Mouse (Mus musculus) myocyte (in vitro differentiated cells): Measurements from ENCODE around the gene C1qb. TPM values are rescaled to one million over a fixed set of nuclear protein-coding genes. Genes with fewer than 3 reads are reported as not detected.

Experiments used
- H3K27me3 ChIP-seq: one replicate; pipeline ENCODE4 v1.6.1; 2011; ENCODE audit not compliant: control insufficient read depth, insufficient read depth, insufficient read length
- H3K36me3 ChIP-seq: one replicate; pipeline ENCODE4 v1.6.1; 2011; ENCODE audit not compliant: control insufficient read depth, insufficient read depth
- H3K4me2 ChIP-seq: one replicate; pipeline ENCODE4 v1.6.1; 2011; ENCODE audit warnings: low read depth, control low read depth
- H3K4me3 ChIP-seq: one replicate; pipeline ENCODE4 v1.5.1; 2011; ENCODE audit warnings: mild to moderate bottlenecking, control low read depth, moderate library complexity
- H3K79me2 ChIP-seq: one replicate; pipeline ENCODE4 v1.6.1; 2011; ENCODE audit not compliant: control insufficient read depth, insufficient read depth
- H3ac ChIP-seq: one replicate; pipeline ENCODE4 v1.6.1; 2011; ENCODE audit not compliant: control insufficient read depth, insufficient read length
- CEBPB ChIP-seq: IDR thresholded peaks from 2 replicates; pipeline ENCODE4 v1.6.1; 2011; ENCODE audit warnings: mild to moderate bottlenecking, moderate library complexity; ENCODE audit not compliant: poor library complexity, insufficient read depth, severe bottlenecking
- E2F4 ChIP-seq: IDR thresholded peaks from one replicate; pipeline ENCODE4 v1.6.1; 2011; ENCODE audit warnings: mild to moderate bottlenecking, control low read depth, moderate library complexity; ENCODE audit not compliant: insufficient read depth
- MAX ChIP-seq: IDR thresholded peaks from one replicate; pipeline ENCODE4 v1.6.1; 2011; ENCODE audit warnings: low read depth, mild to moderate bottlenecking, control low read depth
- MYOD1 ChIP-seq, 3 experiments: IDR thresholded peaks; one replicate each; pipeline ENCODE4 v1.6.1; 2011; ENCODE audit warnings: control low read depth in 2 of 3, low read depth in 2 of 3, mild to moderate bottlenecking in 2 of 3, moderate library complexity in 1 of 3; ENCODE audit not compliant: insufficient read length in 2 of 3, control insufficient read depth in 1 of 3
- MYOG ChIP-seq, 3 experiments: IDR thresholded peaks; one replicate each; pipeline ENCODE4 v1.6.1; 2011; ENCODE audit warnings: control low read depth in 2 of 3, low read depth in 2 of 3, mild to moderate bottlenecking in 2 of 3; ENCODE audit not compliant: insufficient read length in 2 of 3, control insufficient read depth in 1 of 3, insufficient read depth in 1 of 3
- POLR2A ChIP-seq: IDR thresholded peaks from one replicate; pipeline ENCODE4 v1.6.1; 2011; ENCODE audit warnings: low read depth, mild to moderate bottlenecking, control low read depth, moderate library complexity; ENCODE audit not compliant: insufficient read length
- POLR2AphosphoS2 ChIP-seq: IDR thresholded peaks from one replicate; pipeline ENCODE4 v1.6.1; 2011; ENCODE audit warnings: low read depth, control low read depth; ENCODE audit not compliant: insufficient read length
- REST ChIP-seq: IDR thresholded peaks from one replicate; pipeline ENCODE4 v1.6.1; 2011; ENCODE audit warnings: mild to moderate bottlenecking, control low read depth, moderate library complexity; ENCODE audit not compliant: insufficient read depth, insufficient read length
- SRF ChIP-seq: IDR thresholded peaks from one replicate; pipeline ENCODE4 v1.6.1; 2011; ENCODE audit warnings: low read depth; ENCODE audit not compliant: control insufficient read depth, insufficient read length
- TCF12 ChIP-seq: IDR thresholded peaks from one replicate; pipeline ENCODE4 v1.6.1; 2011; ENCODE audit warnings: mild to moderate bottlenecking, control low read depth; ENCODE audit not compliant: poor library complexity, insufficient read depth, severe bottlenecking
- TCF3 ChIP-seq: IDR thresholded peaks from one replicate; pipeline ENCODE4 v1.6.1; 2011; ENCODE audit warnings: low read depth, control low read depth; ENCODE audit not compliant: insufficient read length
- USF1 ChIP-seq: IDR thresholded peaks from one replicate; pipeline ENCODE4 v1.6.1; 2011; ENCODE audit warnings: low read depth, mild to moderate bottlenecking, control low read depth, moderate library complexity
- polyA plus RNA-seq: library from polyadenylated mRNA; unstranded; fragments of >200 nt; fragmentation: generic; extraction: Trizol; gene quantifications from one replicate; pipeline ENCODE4 v1.2.1, GENCODE M21; 2012; ENCODE audit warnings: missing spikeins

Gene C1qb
- polyA plus RNA-seq, 1 experiment: not detected

- no peaks in the 10 kb centered on the region for H3K36me3 ChIP-seq
- peaks cover 61% of the 10 kb centered on the region for H3K27me3 ChIP-seq
- H3K4me3 ChIP-seq: no peak overlapping the region
- H3K4me2 ChIP-seq: no peak overlapping the region
- no peaks in the 10 kb centered on the region for H3K79me2 ChIP-seq
- TF ChIP-seq E2F4 (no peak), REST (no peak), POLR2A (no peak), MYOD1 (IDR thresholded peaks at IDR 0.05; ENCODE audit: control insufficient read depth in 1 of 3, insufficient read length in 2 of 3, low read depth in 2 of 3) (no peak), MAX (no peak)
- no peak overlapping the region for H3ac ChIP-seq
These were observed 9.9 kb upstream of the C1qb start for GRCm38 (mm10) chr4:136895861-136896260.

- Histone ChIP-seq H3K4me3 (no peak overlapping the region), H3K4me2 (no peak overlapping the region), H3K27me3 (peaks cover 67% of the 10 kb centered on the region), H3K36me3 (no peaks in the 10 kb centered on the region), H3ac (no peak overlapping the region), H3K79me2 (no peaks in the 10 kb centered on the region)
- TF ChIP-seq TCF12 (no peak), TCF3 (no peak), USF1 (no peak), MYOG (IDR thresholded peaks at IDR 0.05; ENCODE audit: control insufficient read depth in 1 of 3, insufficient read depth in 1 of 3, insufficient read length in 2 of 3, low read depth in 2 of 3) (no peak), POLR2AphosphoS2 (no peak), CEBPB (no peak), MAX (no peak), SRF (no peak), REST (no peak), POLR2A (no peak), E2F4 (no peak), MYOD1 (IDR thresholded peaks at IDR 0.05; ENCODE audit: control insufficient read depth in 1 of 3, insufficient read length in 2 of 3, low read depth in 2 of 3) (no peak)
These were observed 8.8 kb upstream of the C1qb start for GRCm38 (mm10) chr4:136894821-136895220.

GRCm38 (mm10) chr4:136893691-136894543, 7.9 kb upstream of the C1qb start:
- H3K36me3 ChIP-seq: no peaks in the 10 kb centered on the region
- H3K4me2 ChIP-seq: no peak overlapping the region
- no peaks in the 10 kb centered on the region for H3K79me2 ChIP-seq
- H3ac ChIP-seq: no peak overlapping the region
- H3K4me3 ChIP-seq: no peak overlapping the region
- peaks cover 76% of the 10 kb centered on the region for H3K27me3 ChIP-seq
- no peak for TF ChIP-seq REST
- no peak for TF ChIP-seq TCF3
- TF ChIP-seq MYOD1 (IDR thresholded peaks at IDR 0.05; ENCODE audit: control insufficient read depth in 1 of 3, insufficient read length in 2 of 3, low read depth in 2 of 3): no peak
- TF ChIP-seq TCF12: no peak
- TF ChIP-seq MYOG (IDR thresholded peaks at IDR 0.05; ENCODE audit: control insufficient read depth in 1 of 3, insufficient read depth in 1 of 3, insufficient read length in 2 of 3, low read depth in 2 of 3): no peak
- TF ChIP-seq MAX: no peak
- TF ChIP-seq E2F4: no peak
- TF ChIP-seq POLR2AphosphoS2: no peak
- TF ChIP-seq SRF: no peak

- no peaks in the 10 kb centered on the region for H3K79me2 ChIP-seq
- H3K36me3 ChIP-seq: no peaks in the 10 kb centered on the region
- TF ChIP-seq USF1 (no peak), SRF (no peak), TCF3 (no peak), TCF12 (no peak), REST (no peak), MAX (no peak), MYOG (IDR thresholded peaks at IDR 0.05; ENCODE audit: control insufficient read depth in 1 of 3, insufficient read depth in 1 of 3, insufficient read length in 2 of 3, low read depth in 2 of 3) (no peak)
- H3K4me3 ChIP-seq: no peak within 1 kb of the TSS
- H3K4me2 ChIP-seq: no peak within 1 kb of the TSS
- H3K27me3 ChIP-seq: peaks cover 76% of the 10 kb centered on the region
- H3ac ChIP-seq: no peak within 1 kb of the TSS
These were observed 6.8 kb upstream of the C1qb start, which contains the start of gene C1qc for GRCm38 (mm10) chr4:136892811-136893210. Gene C1qc (minus strand): TSS chr4:136893065.

- no peak for TF ChIP-seq USF1
- no peak for TF ChIP-seq REST
- TF ChIP-seq CEBPB: no peak
- TF ChIP-seq SRF: no peak
- TF ChIP-seq POLR2AphosphoS2: no peak
- TF ChIP-seq E2F4: no peak
- no peak for TF ChIP-seq POLR2A
- TF ChIP-seq MAX: no peak
- TF ChIP-seq TCF3: no peak
- TF ChIP-seq MYOG (IDR thresholded peaks at IDR 0.05; ENCODE audit: control insufficient read depth in 1 of 3, insufficient read depth in 1 of 3, insufficient read length in 2 of 3, low read depth in 2 of 3): no peak
- TF ChIP-seq TCF12: no peak
- TF ChIP-seq MYOD1 (IDR thresholded peaks at IDR 0.05; ENCODE audit: control insufficient read depth in 1 of 3, insufficient read length in 2 of 3, low read depth in 2 of 3): no peak
- Histone ChIP-seq H3ac (no peak overlapping the region), H3K4me3 (no peak overlapping the region), H3K27me3 (peaks cover 76% of the 10 kb centered on the region), H3K36me3 (no peaks in the 10 kb centered on the region), H3K79me2 (no peaks in the 10 kb centered on the region), H3K4me2 (no peak overlapping the region)
These were observed 6.4 kb upstream of the C1qb start for GRCm38 (mm10) chr4:136892371-136892770.
